In genomic region chr17:85368776-85369175, GRCm38 (mm10) we compare ENCODE assay signal across 21 mouse cellular contexts.
DNase-seq lines count a peak whose midpoint lies in the region; TF ChIP-seq lines count a peak whose summit lies in the region.
"Had no signal": no experiment of that assay in that cellular context is flagged by ENCODE, and none has a peak within 500 bp of the region (broad histone marks: within the 10 kb centered on the region; RNA-seq: fewer than 3 reads in every experiment).

No protein-coding gene starts in this region.

- intact Hi-C loops in left cerebral cortex, adult 2 months (cut with DNase I) = no loop called here

- H3K27ac ChIP-seq in cerebellum, adult 2 months (ENCODE audit: insufficient read depth, low read length) = no peak overlapping the region
- H3K27ac ChIP-seq in heart, embryonic 10.5 days = no peak overlapping the region
- H3K27ac ChIP-seq in left cerebral cortex, adult 2 months = no peak overlapping the region
- H3K27ac ChIP-seq: embryonic facial prominence, embryonic 10.5 days; embryonic facial prominence, embryonic 13.5 days; forebrain, embryonic 12.5 days; forebrain, embryonic 15.5 days; heart, embryonic 13.5 days; hindbrain, embryonic 14.5 days; hindbrain, postnatal 0 days had no signal

- H3K4me1 ChIP-seq in cerebellum, adult 2 months (ENCODE audit: control insufficient read depth, insufficient read depth, low read length) = no peaks in the 10 kb centered on the region
- H3K4me1 ChIP-seq in heart, embryonic 10.5 days = no peaks in the 10 kb centered on the region
- H3K4me1 ChIP-seq: heart, embryonic 13.5 days had no signal

- WGBS in cerebellum, adult 2 months = 74% methylated on average over 8 of the region's 8 CpGs
- 66% methylated on average over 8 of the region's 8 CpGs for WGBS in heart, embryonic 10.5 days

- H3K36me3 ChIP-seq in heart, embryonic 10.5 days = no peaks in the 10 kb centered on the region
- H3K36me3 ChIP-seq: embryonic facial prominence, embryonic 10.5 days; embryonic facial prominence, embryonic 13.5 days; forebrain, embryonic 12.5 days; forebrain, embryonic 15.5 days; heart, embryonic 13.5 days had no signal

- no peaks in the 10 kb centered on the region for H3K27me3 ChIP-seq in cerebellum, adult 2 months (ENCODE audit: control insufficient read depth, insufficient read depth, low read length)
- H3K27me3 ChIP-seq in heart, embryonic 10.5 days (ENCODE audit: insufficient read depth, poor library complexity, severe bottlenecking) = no peaks in the 10 kb centered on the region

- peak; percentile 31 to 50 for DNase-seq in cerebellum, adult 2 months
- DNase-seq in cerebellum, postnatal 4 days (ENCODE audit: low spot score in 2 of 2) = no peak
- peak; percentile 24 for DNase-seq in heart, embryonic 10.5 days (ENCODE audit: low spot score)
- DNase-seq in heart, adult 18-20 months = no peak
- DNase-seq in cerebellum, postnatal 36 days = peak; percentile 19 to 31
- no peak for DNase-seq in left cerebral cortex, adult 2 months (ENCODE audit: extremely low spot score in 1 of 2, low spot score in 2 of 2)
- DNase-seq: adrenal gland, adult 2 months; adrenal gland, postnatal 14 days; embryo, embryonic 11 days; gastrocnemius, postnatal 25 days; heart, postnatal 14 days; heart, postnatal 4 days; kidney, adult 18-20 months had no signal

- TF ChIP-seq CTCF in cerebellum, adult 2 months (IDR thresholded peaks at IDR 0.05; ENCODE audit: borderline replicate concordance, insufficient read depth, low read depth, low read length) = no peak
- TF ChIP-seq CTCF in left cerebral cortex, adult 2 months (IDR thresholded peaks at IDR 0.05) = no peak

- no peak overlapping the region for H3K4me3 ChIP-seq in cerebellum, adult 2 months (replicated peaks; ENCODE audit: insufficient read depth, low read depth, low read length)
- no peak overlapping the region for H3K4me3 ChIP-seq in heart, embryonic 10.5 days
- no peak overlapping the region for H3K4me3 ChIP-seq in left cerebral cortex, adult 2 months
- H3K4me3 ChIP-seq: embryonic facial prominence, embryonic 10.5 days; embryonic facial prominence, embryonic 13.5 days; erythroblast, embryonic 14.5 days; forebrain, embryonic 12.5 days; forebrain, embryonic 15.5 days; heart, embryonic 13.5 days had no signal

- TF ChIP-seq POLR2A in cerebellum, adult 2 months (IDR thresholded peaks at IDR 0.05; ENCODE audit: borderline replicate concordance, insufficient read depth, low read length) = no peak

- H3K9me3 ChIP-seq in heart, embryonic 10.5 days = no peaks in the 10 kb centered on the region
- H3K9me3 ChIP-seq: embryonic facial prominence, embryonic 10.5 days; embryonic facial prominence, embryonic 13.5 days; forebrain, embryonic 12.5 days; forebrain, embryonic 15.5 days; heart, embryonic 13.5 days had no signal

Comparison
In these comparisons a context has a peak if more than half of its experiments do, and no peak if none do; other contexts are left out.
1. DNase-seq: peak in cerebellum, adult 2 months (2 of 2), heart, embryonic 10.5 days (single experiment) and cerebellum, postnatal 36 days (2 of 2); none in cerebellum, postnatal 4 days (0 of 2), heart, adult 18-20 months (0 of 2) and left cerebral cortex, adult 2 months (0 of 2).